Mouse (Mus musculus) megakaryocyte-erythroid progenitor cell, adult 5 weeks (primary cell): Measurements from ENCODE around the gene Acot11. TPM values are rescaled to one million over a fixed set of nuclear protein-coding genes. Genes with fewer than 3 reads are reported as not detected.

Experiments used
- polyA plus RNA-seq: library from polyadenylated mRNA; stranded (reverse); fragments of >175 nt; gene quantifications from 2 replicates; pipeline ENCODE4 v1.2.3, GENCODE M21; 2012

Gene Acot11
- polyA plus RNA-seq = 2.6 and 4.2 TPM in 2 replicates

GRCm38 (mm10) chr4:106804910-106805274 is at the start of gene Acot11:
Gene Acot11 (minus strand): TSS chr4:106804998.

GRCm38 (mm10) chr4:106733636-106734035 is 71.2 kb downstream of the Acot11 start, which contains the start of gene Fam151a:
Gene Fam151a (plus strand): TSS chr4:106733889.

GRCm38 (mm10) chr4:106730814-106731213 is 74.0 kb downstream of the Acot11 start, which contains the start of gene Mroh7:
Gene Mroh7 (minus strand): TSS chr4:106730925.

Other genes starting within 250 kb of the Acot11 start
- gene Dhcr24, start 244.0 kb downstream of the Acot11 start, polyA plus RNA-seq = 24.2 and 25.0 TPM in 2 replicates
- not detected in 2 replicates for gene Lexm, start 187.8 kb downstream of the Acot11 start, polyA plus RNA-seq
- gene Ttc22, start 182.6 kb downstream of the Acot11 start, polyA plus RNA-seq = not detected in 2 replicates
- 0.84 and 1.6 TPM in 2 replicates for gene Pars2, start 153.9 kb downstream of the Acot11 start, polyA plus RNA-seq
- gene Ttc4, start 126.1 kb downstream of the Acot11 start, polyA plus RNA-seq = 7.7 and 8.6 TPM in 2 replicates
- gene Mroh7, start 74.1 kb downstream of the Acot11 start, polyA plus RNA-seq = 0.06 TPM in 1 of 2 replicates, not detected in the other
- gene Fam151a, start 71.1 kb downstream of the Acot11 start, polyA plus RNA-seq = not detected in 2 replicates
- 152 and 172 TPM in 2 replicates for gene Ssbp3, start 105.7 kb upstream of the Acot11 start, polyA plus RNA-seq